Mouse (Mus musculus): Measurements from ENCODE around the gene Scaf4.

GRCm38 (mm10) chr16:90193719-90194118 is 90.6 kb downstream of the Scaf4 start:
- TF ChIP-seq CTCF (IDR thresholded peaks at IDR 0.05) (no peak), EP300 (IDR thresholded peaks at IDR 0.05) (no peak)

All from lung, postnatal 0 days (tissue).